Mouse (Mus musculus) ZHBTc4 (cell line): ENCODE results near the gene Sema6d.

Experiments
- DNase-seq: peaks from one replicate; pipeline ENCODE4 v3.0.0-alpha.2; 2011; ENCODE audit warnings: low read depth, low spot score

Gene Sema6d

DNA sequence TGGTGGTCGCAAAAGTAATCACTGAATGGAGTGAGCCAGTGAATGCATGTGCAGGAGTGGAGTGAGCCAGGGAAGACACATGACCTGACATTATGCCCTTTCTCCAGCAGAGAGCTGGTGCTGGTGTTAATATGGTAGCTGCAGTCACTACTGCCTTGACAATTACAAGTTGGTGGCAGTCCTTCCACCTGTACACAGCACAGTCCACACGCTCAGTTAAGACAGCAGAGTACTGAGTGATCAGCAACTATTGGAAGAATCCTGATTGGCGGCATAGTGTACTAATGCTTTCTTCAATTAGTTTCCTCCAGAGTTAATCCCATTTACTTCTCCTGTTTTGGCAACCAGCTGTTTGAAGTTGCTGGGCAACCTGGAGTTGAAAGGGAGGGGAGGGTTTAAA lies 81.9 kb downstream of the Sema6d start:
- DNase-seq: no peak

DNA sequence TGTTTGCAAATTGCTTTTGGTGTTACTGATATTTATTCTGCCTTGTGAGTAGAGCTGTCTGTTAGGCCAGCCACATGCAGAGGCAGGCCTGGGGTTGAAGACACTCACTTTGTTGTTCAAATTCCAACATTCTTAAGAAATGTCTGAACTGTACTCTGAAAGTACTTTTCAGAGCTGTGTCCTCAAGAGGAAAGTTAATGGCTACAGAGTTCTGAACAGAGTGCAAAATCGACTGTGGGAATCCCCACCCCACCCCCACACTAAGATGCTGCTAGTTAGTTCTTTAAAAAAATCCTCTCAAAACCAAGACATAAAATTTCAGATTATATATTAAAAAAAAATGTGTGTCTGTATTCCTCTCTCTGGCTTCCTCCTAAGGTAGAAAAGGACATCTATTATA lies 86.5 kb downstream of the Sema6d start:
- DNase-seq: no peak

DNA sequence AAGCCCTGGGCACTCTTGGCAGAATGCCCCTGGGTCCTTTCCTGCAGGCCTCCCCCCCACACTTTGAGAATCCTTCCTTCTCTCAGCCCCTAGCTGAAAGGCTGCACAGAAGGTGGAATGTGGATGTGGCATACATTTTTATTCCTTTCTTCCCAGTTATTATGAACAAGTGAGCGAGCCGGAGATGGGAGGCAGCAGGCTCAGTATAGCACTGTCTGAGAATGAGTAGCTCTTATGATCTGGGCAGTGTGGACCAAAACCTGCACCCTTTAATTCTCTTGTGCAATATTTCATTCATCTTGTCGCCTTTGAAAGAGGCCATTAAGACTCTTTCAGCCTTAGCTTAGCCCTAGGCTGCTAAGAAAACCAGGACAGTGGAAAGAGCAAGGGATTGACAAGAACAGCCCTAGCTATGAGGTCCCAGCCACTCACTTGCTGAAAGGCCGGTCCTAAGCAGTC lies 87.0 kb downstream of the Sema6d start:
- no peak for DNase-seq

DNA sequence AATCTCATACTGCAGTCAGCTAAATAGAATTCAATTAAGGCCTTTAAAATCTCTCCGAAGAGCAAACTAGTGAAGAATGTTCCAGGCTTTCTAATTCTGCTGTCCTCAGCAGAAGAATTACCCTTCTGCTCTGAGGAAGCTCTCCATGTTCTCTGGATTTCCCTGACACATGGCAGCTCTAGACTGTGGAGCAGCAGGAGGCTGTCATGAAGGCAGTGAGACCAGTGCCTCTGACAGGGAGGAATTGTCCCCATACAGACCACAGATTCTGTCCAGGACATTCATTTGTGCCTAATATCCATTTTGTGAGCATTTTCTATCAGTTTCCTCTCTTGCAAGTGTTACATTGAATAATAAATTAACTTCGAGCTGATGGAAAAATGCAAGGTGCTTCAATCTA lies 99.5 kb downstream of the Sema6d start:
- no peak for DNase-seq

DNA sequence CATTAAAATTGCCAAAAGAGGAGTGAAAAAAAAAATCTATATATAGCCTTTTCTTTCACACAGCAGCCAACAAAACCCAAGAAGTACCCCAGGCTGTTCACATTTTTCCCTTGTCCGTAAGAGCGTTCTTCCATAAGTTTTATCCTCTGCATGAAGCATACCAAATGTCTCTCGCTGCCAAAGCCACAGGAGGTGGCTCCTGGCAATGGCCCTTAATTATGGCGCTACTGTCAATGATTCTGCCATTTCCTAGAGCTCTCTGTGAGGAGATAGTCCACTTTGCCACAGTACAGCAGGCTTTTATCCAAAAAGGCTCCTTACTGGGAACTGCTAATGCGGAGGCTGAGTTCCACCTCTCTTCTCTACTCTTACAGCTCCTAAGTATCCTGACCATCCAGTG lies 104.3 kb downstream of the Sema6d start:
- no peak for DNase-seq

DNA sequence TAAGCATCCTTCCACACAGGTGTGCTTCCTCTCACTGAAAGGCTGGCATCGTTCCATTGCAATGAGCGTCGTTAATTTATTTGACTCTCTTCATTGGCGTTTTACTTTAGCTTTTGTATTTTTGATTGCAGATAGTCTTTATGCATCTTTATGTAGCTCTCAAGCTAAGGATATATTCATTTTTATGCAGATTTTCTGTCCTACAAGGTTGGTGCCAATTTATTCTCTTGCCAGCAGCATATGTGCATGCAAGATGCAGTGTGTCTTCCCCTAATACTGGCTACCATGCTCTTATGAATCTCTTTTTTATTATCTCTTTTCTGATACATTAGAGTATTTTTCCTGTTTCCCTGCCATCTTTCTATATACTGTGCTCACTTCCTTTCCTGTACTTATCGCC lies 111.7 kb downstream of the Sema6d start:
- DNase-seq: no peak

DNA sequence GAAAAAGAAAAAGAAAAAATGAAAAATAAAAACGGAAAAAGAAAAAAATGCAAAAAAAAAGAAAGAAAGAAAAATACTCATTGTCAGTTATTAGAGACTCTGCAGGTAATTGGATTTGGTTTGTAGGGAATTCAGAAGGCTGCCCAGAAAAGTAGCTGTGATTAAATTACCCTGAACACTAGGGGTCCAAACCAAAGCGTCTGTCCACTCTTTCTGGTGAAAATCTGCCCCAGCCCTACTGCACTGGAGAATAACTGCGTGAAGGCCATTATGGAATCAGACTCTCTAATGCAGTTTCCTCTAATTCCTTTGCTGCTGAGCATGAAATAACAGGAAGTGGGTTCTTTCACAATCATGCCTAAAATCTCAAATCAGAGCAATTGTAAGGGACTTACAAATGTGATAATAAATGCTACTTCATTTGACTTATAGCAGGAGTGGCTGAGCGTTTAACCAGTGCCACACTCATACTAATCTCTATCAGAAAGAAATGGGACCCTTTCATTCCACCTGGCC lies 112.8 kb downstream of the Sema6d start:
- no peak for DNase-seq

DNA sequence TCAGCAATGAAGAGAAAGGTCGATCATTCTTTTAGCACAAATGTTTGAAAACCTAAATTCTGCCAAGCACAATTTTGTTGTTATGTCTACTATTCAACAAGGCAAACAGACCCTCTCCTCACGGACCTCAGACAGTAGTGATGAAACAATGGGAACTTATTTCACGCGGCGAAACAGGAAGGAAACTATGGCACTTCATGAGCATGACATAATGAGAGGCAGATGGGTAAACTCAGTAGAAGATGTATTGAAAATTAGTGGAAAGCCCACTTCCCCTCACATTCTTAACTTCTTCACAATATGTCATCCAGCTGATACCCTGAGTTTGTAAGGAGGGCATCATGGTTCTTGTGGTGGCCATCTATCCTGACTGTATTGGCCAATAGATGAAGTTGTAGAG lies 116.0 kb downstream of the Sema6d start:
- DNase-seq: no peak

DNA sequence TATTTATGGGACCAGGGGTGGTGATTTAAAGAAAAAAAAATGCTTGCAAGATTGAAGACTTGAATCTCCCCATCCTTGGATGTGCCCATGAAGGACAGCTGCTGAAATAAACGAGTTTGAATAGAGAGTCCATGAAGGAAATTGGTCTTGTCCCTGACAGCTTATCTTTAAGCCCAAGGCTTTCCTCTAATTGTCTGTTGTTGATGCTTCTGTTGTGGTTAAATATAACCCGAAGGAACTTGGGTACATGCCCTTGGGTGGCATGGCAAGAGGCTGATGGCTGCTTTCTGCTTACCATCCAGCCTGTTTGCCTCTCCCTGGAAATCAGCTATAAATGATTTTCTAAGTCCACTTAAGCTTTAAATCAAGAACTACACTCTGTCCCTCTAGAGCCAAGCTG lies 118.5 kb downstream of the Sema6d start:
- DNase-seq: no peak

DNA sequence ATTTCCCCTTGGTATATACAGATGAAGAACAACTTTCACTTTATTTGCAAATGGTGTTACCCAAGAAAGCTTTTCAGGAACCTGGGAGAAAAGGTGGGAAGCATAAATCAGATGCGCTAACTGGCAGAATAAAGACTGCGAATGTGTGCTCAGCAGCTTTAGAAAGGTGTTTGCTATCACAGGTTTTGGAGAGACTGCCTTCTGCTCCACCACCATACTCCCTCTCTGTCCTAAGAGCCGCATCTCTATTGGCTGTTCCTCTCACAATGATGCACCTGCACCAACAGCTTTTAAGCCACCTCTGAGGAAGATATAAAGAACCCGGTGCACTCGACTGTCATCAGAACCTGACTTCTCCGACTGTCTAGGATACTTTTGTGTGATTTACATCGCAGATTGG lies 133.8 kb downstream of the Sema6d start:
- no peak for DNase-seq

DNA sequence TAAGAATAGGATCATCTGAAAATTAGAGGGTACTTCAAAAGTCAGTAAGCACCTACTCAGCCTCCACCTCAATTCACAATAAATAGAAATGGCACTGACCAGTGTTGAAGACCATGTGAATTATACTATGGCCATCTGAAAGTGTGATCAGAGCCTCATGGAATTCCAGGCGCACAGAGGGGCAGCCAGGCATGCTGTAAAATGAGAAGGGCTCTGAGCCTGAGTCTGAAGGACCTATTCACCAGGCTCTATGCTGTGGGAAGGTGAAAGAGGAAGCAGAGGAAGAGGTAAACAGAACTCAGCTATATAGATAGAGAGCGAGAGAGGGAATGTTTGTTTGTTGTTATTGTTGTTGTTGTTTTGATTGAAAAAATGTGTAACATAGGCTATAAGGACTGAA lies 134.6 kb downstream of the Sema6d start:
- no peak for DNase-seq

DNA sequence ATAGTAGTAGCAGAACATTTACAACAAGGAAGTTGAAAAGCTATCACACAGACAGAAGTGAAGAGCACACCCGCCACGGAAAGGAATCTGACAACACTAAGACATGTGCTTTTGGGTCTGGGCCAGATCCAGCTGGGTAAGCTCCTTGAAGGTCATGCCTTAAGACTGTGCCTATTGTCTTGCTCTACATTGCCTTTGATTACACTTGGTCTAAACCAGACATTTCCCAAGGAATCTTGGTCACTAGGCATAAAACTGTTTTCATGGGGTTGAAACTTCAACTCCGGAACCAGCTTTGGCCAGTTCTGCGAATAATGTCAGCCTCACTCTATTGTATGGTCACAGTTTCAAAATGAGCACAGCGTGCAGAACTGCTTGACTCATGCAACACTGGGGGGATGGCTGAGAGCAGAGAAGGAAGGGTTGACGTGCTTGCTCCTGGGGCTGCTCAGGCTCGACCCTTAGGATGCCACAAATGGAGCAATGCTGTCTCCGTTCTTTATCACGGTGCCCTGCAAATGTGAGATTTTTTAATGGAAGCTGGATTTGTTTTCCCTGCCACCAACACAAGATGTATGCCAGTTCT lies 145.0 kb downstream of the Sema6d start:
- DNase-seq: peak; percentile 77

DNA sequence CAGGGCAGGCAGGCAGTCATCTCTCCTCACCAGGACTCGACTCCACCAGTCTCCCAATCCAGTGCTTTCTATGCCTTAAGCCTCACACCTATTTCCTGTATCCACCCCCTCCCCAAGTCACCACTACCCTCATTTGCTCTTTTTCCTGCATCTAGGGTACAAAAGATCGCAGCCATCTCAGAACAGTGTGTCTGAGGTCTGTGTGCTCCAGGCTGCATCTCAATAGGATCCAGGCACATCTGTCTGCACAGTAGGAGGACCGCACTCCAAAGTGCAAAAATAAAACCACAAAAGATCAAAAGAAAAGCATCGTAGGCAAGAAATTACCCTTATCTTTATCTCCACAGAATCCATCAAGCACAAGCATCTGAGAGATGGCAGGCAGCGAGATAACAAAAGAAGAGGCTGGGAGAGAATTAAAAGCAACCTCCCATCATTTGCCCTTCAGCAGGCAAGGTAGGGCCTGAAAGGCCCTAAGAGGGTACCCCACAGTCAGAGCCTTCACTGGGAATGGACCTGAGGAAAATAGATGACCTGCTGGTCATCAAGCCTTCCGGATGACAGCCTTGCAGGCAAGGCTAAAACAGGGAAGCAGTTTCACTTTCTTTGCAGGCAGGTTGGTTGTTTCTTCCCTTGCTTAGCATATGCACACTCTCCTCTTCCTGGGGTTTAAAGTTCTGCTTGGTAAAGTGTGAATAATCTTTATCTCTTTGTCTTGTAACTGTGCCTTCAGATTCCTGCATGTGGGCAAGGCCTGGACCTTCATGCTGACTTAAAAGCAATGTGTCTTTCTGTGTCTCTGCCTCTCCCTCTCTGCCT lies 145.7 kb downstream of the Sema6d start:
- peak; percentile 69 for DNase-seq

DNA sequence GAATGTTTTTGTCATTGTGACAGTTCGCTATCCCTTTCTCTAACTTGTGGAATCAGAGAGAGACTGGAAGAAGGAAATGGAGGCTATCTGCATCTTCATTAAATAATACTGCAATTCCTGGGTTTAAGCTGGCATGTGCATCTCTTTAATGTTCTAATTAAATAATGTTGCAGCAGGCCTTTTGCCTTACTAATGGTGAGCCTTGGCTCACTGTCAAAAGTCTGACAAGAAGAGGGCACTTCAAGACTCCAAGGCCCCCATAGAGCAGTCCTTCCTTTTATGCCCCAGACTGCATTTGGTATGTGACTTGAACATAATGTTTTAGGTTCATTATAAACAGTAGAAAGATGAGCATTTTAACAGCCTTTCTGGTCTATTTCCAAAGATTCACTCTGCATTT lies 147.1 kb downstream of the Sema6d start:
- no peak for DNase-seq

DNA sequence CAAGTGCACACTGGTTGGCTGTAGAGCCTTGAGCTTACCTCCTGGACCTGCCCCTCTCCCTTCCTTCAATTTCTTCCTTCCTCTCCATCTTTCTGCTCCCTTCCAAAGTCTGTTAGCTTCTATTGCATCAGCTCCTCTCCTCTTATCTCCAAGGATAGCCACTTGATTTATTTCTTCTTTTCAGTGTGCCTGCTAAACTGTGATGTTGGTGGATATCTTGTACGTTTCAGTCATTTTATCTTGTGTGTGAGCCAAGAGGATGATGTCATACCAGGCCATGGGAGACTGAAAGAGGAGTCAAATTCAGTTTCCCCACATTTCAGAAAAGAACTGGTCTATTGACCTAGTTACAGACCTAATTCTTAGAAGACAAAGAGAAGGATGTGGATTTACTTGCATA lies 153.8 kb downstream of the Sema6d start:
- no peak for DNase-seq

DNA sequence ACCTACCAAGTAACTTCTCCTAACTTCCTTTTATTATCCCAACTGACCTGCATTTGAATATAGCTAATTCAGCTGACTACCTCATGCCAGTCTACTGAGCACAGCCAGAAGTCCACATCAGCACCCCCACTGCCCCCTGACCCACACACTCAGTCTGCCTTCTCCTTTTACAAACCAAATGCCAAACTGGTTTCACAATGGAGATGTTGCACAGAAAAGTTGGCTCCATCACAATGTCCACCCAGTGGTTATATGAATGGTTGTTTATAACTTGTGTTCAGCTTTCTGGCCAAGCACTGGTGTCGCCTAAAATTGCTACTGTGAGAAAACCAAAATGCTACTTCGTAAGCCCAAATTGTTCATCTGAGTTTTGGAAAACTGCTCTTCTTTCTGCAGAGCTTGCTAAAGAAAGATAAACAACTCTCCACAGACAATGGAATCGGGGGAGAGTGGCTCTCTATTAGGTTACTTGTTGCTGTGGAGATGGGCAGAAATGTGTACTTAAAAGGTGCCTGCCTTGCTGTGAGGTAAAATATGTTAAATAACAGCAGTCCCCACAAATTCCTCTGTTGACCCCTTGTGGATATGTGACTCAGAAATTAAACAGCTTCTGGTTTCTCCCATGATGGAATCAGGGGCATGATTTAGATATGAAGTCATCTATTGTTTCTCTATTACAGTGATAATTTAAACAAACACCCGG lies 154.9 kb downstream of the Sema6d start:
- DNase-seq: no peak

DNA sequence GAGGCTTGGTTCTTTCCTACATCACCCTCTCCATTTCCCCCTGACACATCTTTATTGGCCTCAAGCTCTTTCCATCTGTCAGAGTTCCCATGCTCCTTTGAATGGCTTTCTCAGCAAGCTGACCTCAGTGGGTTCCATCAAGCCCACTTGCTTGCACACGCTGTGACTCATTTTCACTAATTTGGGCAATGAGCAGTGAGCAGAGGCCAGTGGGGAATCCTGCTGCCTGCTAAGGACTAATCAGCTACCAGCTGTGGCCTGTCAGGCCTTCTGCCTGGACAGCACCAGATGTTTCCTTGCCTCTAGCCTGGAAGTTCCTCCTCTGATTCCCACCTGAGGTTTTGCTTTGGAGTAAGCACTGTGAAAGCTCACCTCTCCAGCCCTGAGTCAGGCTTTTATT lies 168.3 kb downstream of the Sema6d start:
- no peak for DNase-seq

DNA sequence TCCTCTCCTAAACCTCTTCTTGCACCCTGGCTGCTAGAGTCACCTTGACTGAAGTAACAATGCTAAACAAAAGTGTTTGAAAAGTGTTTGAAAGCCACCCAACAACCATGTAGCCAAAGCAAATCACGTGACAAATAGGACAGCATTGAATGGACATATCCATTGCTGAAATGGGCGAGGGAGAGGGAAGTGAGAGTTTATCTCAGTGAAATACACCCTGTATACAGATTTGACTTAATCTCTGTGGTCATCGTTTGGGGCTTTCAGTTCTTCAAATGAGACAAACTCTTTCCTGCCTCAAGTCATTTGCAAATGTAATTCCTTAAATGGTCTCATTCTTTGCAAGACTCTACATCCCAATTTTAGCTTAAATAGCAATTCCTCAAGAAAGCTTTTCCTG lies 174.5 kb downstream of the Sema6d start:
- DNase-seq: no peak

DNA sequence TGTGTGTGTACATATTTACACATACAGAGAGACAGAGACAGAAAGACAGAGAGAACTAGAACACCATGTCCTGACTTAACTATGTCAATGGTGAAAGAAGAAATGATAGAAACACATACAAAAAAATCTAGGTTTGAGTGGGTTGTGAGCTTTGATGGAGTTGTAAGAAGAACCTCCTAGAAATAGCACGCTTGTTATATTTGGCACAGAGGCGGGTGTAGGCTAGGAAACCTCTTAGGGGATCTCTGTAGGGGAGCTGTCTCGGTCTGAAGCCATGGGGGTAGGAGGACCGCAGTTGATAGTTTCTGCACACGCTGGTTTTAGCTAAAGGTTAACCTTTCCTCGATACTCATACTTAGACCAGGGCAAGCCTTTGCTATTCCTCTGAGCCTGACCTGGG lies 181.4 kb downstream of the Sema6d start:
- DNase-seq: no peak

DNA sequence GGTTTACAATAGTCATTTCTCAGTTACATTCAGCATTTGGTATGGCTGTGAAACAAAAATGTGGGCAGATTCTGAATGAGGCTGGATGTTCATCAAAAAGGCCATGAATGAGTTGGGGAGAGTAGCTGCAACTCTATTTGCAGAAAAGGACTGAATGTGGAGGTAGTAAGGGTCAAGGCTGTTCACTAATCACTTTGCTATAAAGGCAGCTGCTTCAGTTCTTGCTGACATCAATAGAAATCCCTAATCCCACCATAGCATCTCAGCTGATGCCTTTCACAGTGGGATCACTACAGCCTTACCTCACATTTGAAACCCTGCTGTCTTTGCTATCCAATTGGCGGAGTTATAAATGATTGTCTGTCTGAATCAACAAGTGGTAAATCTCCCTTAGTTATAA lies 187.7 kb downstream of the Sema6d start:
- DNase-seq: no peak

DNA sequence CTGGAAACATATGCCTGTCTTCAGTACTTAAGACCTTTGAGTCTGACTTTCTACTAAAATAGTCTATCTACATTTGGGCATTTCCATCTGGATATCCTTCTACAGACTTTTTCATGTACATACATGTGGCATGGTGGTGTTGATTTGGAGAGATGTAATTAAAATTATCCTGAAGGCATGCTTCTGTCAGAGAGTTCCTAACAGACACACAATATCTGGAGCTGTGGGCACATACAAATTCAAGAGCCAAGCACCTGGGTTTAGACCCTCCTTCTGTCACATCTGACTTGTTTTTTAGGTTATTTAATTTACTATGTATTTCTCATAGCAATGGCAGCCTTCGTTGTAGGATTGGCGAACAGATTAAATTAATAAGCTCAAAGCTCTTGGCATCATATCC lies 195.3 kb downstream of the Sema6d start:
- DNase-seq: no peak

DNA sequence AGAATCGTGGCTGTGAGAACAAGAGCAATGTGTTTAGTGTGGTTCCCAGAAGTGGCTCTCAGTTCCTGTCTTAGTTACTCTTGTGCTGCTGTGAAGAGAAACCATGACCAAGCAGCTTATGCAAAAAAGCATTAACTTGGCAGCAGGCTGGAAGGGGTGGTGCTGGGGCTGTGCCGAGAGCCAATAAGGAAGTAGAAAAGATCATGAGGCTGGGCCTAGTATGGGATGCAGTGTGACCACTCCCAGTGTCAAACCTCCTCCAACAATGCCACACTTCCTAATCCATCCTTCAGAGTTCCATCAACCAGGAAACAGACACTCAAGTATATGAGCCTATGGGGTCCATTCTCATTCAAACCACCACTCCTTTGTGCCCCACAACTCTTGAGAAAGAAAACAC lies 199.6 kb downstream of the Sema6d start:
- DNase-seq: peak; percentile 60

DNA sequence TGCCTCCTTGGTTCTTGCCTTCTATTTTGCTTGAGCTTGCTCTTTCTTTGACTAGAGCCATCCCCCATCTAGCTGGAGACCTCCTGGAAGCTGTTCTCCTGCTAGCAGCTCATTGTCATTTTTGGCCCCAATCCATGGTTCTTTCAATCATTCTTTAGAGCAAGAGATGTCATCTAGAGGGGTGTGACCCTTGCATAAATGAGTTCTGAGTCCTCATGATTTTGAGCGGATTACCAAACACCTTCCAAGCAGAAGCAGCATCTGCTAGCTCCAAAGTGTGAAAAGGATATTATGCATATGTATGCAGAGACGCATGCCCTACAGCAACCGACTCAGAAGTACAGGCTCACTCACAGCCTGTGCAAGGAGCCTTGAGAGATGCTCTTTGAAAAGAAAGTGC lies 201.4 kb downstream of the Sema6d start:
- no peak for DNase-seq
